Mouse (Mus musculus) MEL (cell line): ENCODE measurements around the gene Gipr. TPM values are rescaled to one million over a fixed set of nuclear protein-coding genes. Genes with fewer than 3 reads are reported as not detected.
A peak's percentile ranks its signal among the peaks of the same experiment; 100 is the strongest.

Experiments
- DNase-seq: peaks from one replicate; pipeline ENCODE4 v3.0.0; 2011; ENCODE audit warnings: low read depth, low spot score
- H3K27ac ChIP-seq: 2 replicates; pipeline ENCODE4 v1.5.1; 2012; ENCODE audit warnings: low read depth, mild to moderate bottlenecking, control low read depth, low read length, moderate library complexity; ENCODE audit not compliant: control insufficient read depth
- H3K27me3 ChIP-seq, 2 experiments: fragments of 150-350 bp in 1 of 2; sonication (generic) in 1 of 2; 2 replicates each; pipeline ENCODE4 v1.6.1; 2012; ENCODE audit warnings: low read length in 2 of 2, mild to moderate bottlenecking in 2 of 2, improper control_type of control experiment in 1 of 2, moderate library complexity in 1 of 2; ENCODE audit not compliant: insufficient read depth in 2 of 2, control insufficient read depth in 1 of 2
- H3K36me3 ChIP-seq, 2 experiments: 2 replicates each; pipeline ENCODE4 v1.6.1; 2012 to 2014; ENCODE audit warnings: low read length in 2 of 2, improper control_type of control experiment in 1 of 2, inconsistent platforms in 1 of 2, mild to moderate bottlenecking in 1 of 2; ENCODE audit not compliant: insufficient read depth in 2 of 2, control insufficient read depth in 1 of 2
- H3K4me1 ChIP-seq, 2 experiments: fragments of 150-350 bp in 1 of 2; sonication (generic) in 1 of 2; 2 replicates each; pipeline ENCODE4 v1.6.1; 2012; ENCODE audit warnings: low read length in 2 of 2, improper control_type of control experiment in 1 of 2, mild to moderate bottlenecking in 1 of 2; ENCODE audit not compliant: insufficient read depth in 2 of 2, control insufficient read depth in 1 of 2
- H3K4me3 ChIP-seq, 2 experiments: fragments of 150-350 bp in 1 of 2; sonication (generic) in 1 of 2; 2 replicates each; pipeline ENCODE4 v1.5.1; 2012; ENCODE audit warnings: low read depth in 2 of 2, low read length in 2 of 2, mild to moderate bottlenecking in 2 of 2, moderate library complexity in 2 of 2, control low read depth in 1 of 2, improper control_type of control experiment in 1 of 2; ENCODE audit not compliant: control insufficient read depth in 1 of 2, insufficient read depth in 1 of 2
- H3K79me2 ChIP-seq: 2 replicates; pipeline ENCODE4 v1.6.1; 2012; ENCODE audit warnings: mild to moderate bottlenecking, low read length, moderate library complexity; ENCODE audit not compliant: control insufficient read depth, poor library complexity, insufficient read depth
- H3K9ac ChIP-seq: 2 replicates; pipeline ENCODE4 v1.6.1; 2012; ENCODE audit warnings: low read depth, mild to moderate bottlenecking, control low read depth, low read length, moderate library complexity; ENCODE audit not compliant: control insufficient read depth, poor library complexity, severe bottlenecking
- H3K9me3 ChIP-seq: fragments of 150-350 bp; sonication (generic); replicated peaks from 2 replicates; pipeline ENCODE4 v1.6.1; 2012; ENCODE audit warnings: mild to moderate bottlenecking, low read length, improper control_type of control experiment, moderate library complexity; ENCODE audit not compliant: insufficient read depth
- CHD2 ChIP-seq: IDR thresholded peaks from 2 replicates; pipeline ENCODE4 v1.6.1; 2011; ENCODE audit warnings: low read length, improper control_type of control experiment
- EP300 ChIP-seq, 2 experiments: IDR thresholded peaks; 2 replicates each; pipeline ENCODE4 v1.6.1; 2011; ENCODE audit warnings: improper control_type of control experiment in 2 of 2, low read length in 2 of 2, low read depth in 1 of 2, mild to moderate bottlenecking in 1 of 2
- ETS1 ChIP-seq: IDR thresholded peaks from 2 replicates; pipeline ENCODE4 v1.6.1; 2012; ENCODE audit warnings: low read depth, mild to moderate bottlenecking, inconsistent platforms, low read length, improper control_type of control experiment, moderate library complexity
- GATA1 ChIP-seq: IDR thresholded peaks from 2 replicates; pipeline ENCODE4 v1.6.1; 2011; ENCODE audit warnings: low read depth, low read length, improper control_type of control experiment
- HCFC1 ChIP-seq: IDR thresholded peaks from 2 replicates; pipeline ENCODE4 v1.6.1; 2012; ENCODE audit warnings: low read depth, mild to moderate bottlenecking, inconsistent platforms, low read length, improper control_type of control experiment, moderate library complexity
- KAT2A ChIP-seq: conservative IDR thresholded peaks from 2 replicates; pipeline ENCODE4 v1.6.1; 2012; ENCODE audit warnings: low read depth, low read length, improper control_type of control experiment, inconsistent platforms
- MAZ ChIP-seq: IDR thresholded peaks from 2 replicates; pipeline ENCODE4 v1.6.1; 2012; ENCODE audit warnings: low read depth, mild to moderate bottlenecking, inconsistent platforms, low read length, improper control_type of control experiment
- MEF2A ChIP-seq: IDR thresholded peaks from 2 replicates; pipeline ENCODE4 v1.6.1; 2014; ENCODE audit warnings: low read depth, mild to moderate bottlenecking, inconsistent platforms, low read length, improper control_type of control experiment; ENCODE audit not compliant: poor library complexity, insufficient replicate concordance, severe bottlenecking; ENCODE audit errors: extremely low read depth
- MXI1 ChIP-seq: IDR thresholded peaks from 2 replicates; pipeline ENCODE4 v1.6.1; 2011; ENCODE audit warnings: mild to moderate bottlenecking, low read depth, low read length, improper control_type of control experiment
- MYB ChIP-seq: IDR thresholded peaks from 2 replicates; pipeline ENCODE4 v1.6.1; 2011; ENCODE audit warnings: mild to moderate bottlenecking, low read depth, low read length, improper control_type of control experiment
- NELFE ChIP-seq: IDR thresholded peaks from 2 replicates; pipeline ENCODE4 v1.6.1; 2011; ENCODE audit warnings: low read depth, low read length, improper control_type of control experiment
- NRF1 ChIP-seq: IDR thresholded peaks from 2 replicates; pipeline ENCODE4 v1.6.1; 2014; ENCODE audit warnings: low read depth, mild to moderate bottlenecking, inconsistent platforms, low read length, improper control_type of control experiment, moderate library complexity; ENCODE audit not compliant: poor library complexity, insufficient read depth, severe bottlenecking
- POLR2AphosphoS2 ChIP-seq: IDR thresholded peaks from 2 replicates; pipeline ENCODE4 v1.6.1; 2011; ENCODE audit warnings: low read length, improper control_type of control experiment
- RAD21 ChIP-seq: IDR thresholded peaks from 2 replicates; pipeline ENCODE4 v1.6.1; 2011; ENCODE audit warnings: mild to moderate bottlenecking, low read depth, low read length, improper control_type of control experiment
- RCOR1 ChIP-seq: IDR thresholded peaks from 2 replicates; pipeline ENCODE4 v1.6.1; 2012; ENCODE audit warnings: low read depth, mild to moderate bottlenecking, inconsistent platforms, low read length, improper control_type of control experiment
- TCF12 ChIP-seq: IDR thresholded peaks from 2 replicates; pipeline ENCODE4 v1.6.1; 2014; ENCODE audit warnings: low read depth, mild to moderate bottlenecking, inconsistent platforms, low read length, improper control_type of control experiment, moderate library complexity
- UBTF ChIP-seq: IDR thresholded peaks from 2 replicates; pipeline ENCODE4 v1.6.1; 2012; ENCODE audit warnings: low read depth, mild to moderate bottlenecking, inconsistent platforms, low read length, improper control_type of control experiment, moderate library complexity, borderline replicate concordance; ENCODE audit not compliant: insufficient read depth
- ZKSCAN1 ChIP-seq: IDR thresholded peaks from 2 replicates; pipeline ENCODE4 v1.6.1; 2012; ENCODE audit warnings: low read depth, mild to moderate bottlenecking, inconsistent platforms, low read length, improper control_type of control experiment, moderate library complexity
- ZMIZ1 ChIP-seq: IDR thresholded peaks from 2 replicates; pipeline ENCODE4 v1.6.1; 2012; ENCODE audit warnings: low read depth, mild to moderate bottlenecking, inconsistent platforms, low read length, improper control_type of control experiment, moderate library complexity
- ZNF384 ChIP-seq: IDR thresholded peaks from 2 replicates; pipeline ENCODE4 v1.6.1; 2012; ENCODE audit warnings: low read depth, mild to moderate bottlenecking, inconsistent platforms, low read length, improper control_type of control experiment
- polyA plus RNA-seq, 2 experiments: library from polyadenylated mRNA; stranded (reverse) in 1 of 2; unstranded in 1 of 2; fragments of >175 nt in 1 of 2; fragments of >200 nt in 1 of 2; gene quantifications; 2 replicates each; pipeline versions ENCODE4 v1.2.1 to v1.2.4; 2012; ENCODE audit warnings: low replicate concordance in 2 of 2, low read depth in 1 of 2; ENCODE audit not compliant: insufficient read length in 2 of 2, insufficient read depth in 1 of 2, missing spikeins in 1 of 2
- total RNA-seq: library from RNA; depleted of rRNA; stranded (reverse); fragments of 300-350 nt; gene quantifications from 2 replicates; pipeline ENCODE4 v1.2.3, GENCODE M21; 2012

The Gipr gene
- total and polyA plus RNA-seq, 3 experiments: 0.65 to 2.1 TPM; not detected in 1

GRCm38 (mm10) chr7:19178035-19178434, 12.1 kb upstream of the Gipr start:
- peaks cover 0 to 8% of the 10 kb centered on the region in 2 experiments; a peak in 2 of 4 replicates for H3K36me3 ChIP-seq
- H3K9me3 ChIP-seq: no peaks in the 10 kb centered on the region
- 0 out of 4 replicates have a peak overlapping the region, but pooled peaks of 1 of the 2 experiments have one; percentile 8 for H3K4me3 ChIP-seq
- no peak for TF ChIP-seq ZKSCAN1
- TF ChIP-seq CHD2: no peak
- TF ChIP-seq POLR2AphosphoS2: no peak
- no peak for TF ChIP-seq RCOR1
- no peak for TF ChIP-seq MXI1
- TF ChIP-seq UBTF: no peak
- TF ChIP-seq KAT2A: no peak
- TF ChIP-seq ETS1: no peak
- no peak for TF ChIP-seq EP300 (IDR thresholded peaks at IDR 0.05; ENCODE audit: low read depth in 1 of 2, low read length in 2 of 2)
- TF ChIP-seq ZMIZ1: no peak
- TF ChIP-seq HCFC1: no peak
- TF ChIP-seq RAD21: no peak
- no peak for TF ChIP-seq GATA1
- TF ChIP-seq TCF12: no peak
- no peak for TF ChIP-seq NRF1
- TF ChIP-seq NELFE: no peak
- no peak for TF ChIP-seq MYB
- TF ChIP-seq MEF2A: no peak
- H3K79me2 ChIP-seq: no peaks in the 10 kb centered on the region
- H3K27me3 ChIP-seq: no peaks in the 10 kb centered on the region
- H3K4me1 ChIP-seq: peaks cover 9 to 22% of the 10 kb centered on the region in 2 experiments
- H3K27ac ChIP-seq: no peak overlapping the region
- no peak overlapping the region for H3K9ac ChIP-seq
- DNase-seq: no peak

- Histone ChIP-seq H3K27me3 (no peaks in the 10 kb centered on the region), H3K9ac (no peak overlapping the region), H3K27ac (no peak overlapping the region), H3K9me3 (no peaks in the 10 kb centered on the region), H3K79me2 (no peaks in the 10 kb centered on the region), H3K4me1 (peaks cover 9 to 21% of the 10 kb centered on the region in 2 experiments), H3K4me3 (no peak overlapping the region)
- DNase-seq: no peak
- TF ChIP-seq UBTF: no peak
- no peak for TF ChIP-seq MAZ
- no peak for TF ChIP-seq ZNF384
- TF ChIP-seq, all 39 proteins: peak for 0
- H3K36me3 ChIP-seq: peaks cover 0 to 6% of the 10 kb centered on the region in 2 experiments; a peak in 2 of 4 replicates
Measured at GRCm38 (mm10) chr7:19177216-19177615, 11.3 kb upstream of the Gipr start.
